ENCODE assay signal across 8 mouse cellular contexts in genomic region chr19:46502069-46502455, GRCm38 (mm10). TPM values are rescaled to one million over a fixed set of nuclear protein-coding genes. Genes with fewer than 3 reads are reported as not detected.
A peak's percentile ranks its signal among the peaks of the same experiment; 100 is the strongest.
DNase-seq lines count a peak whose midpoint lies in the region; ATAC-seq and TF ChIP-seq lines count a peak whose summit lies in the region.

No protein-coding gene starts in this region.

- peaks cover 22% of the 10 kb centered on the region for H3K36me3 ChIP-seq in embryonic facial prominence, embryonic 12.5 days
- H3K36me3 ChIP-seq in heart, postnatal 0 days (replicated peaks; ENCODE audit: control insufficient read depth, insufficient read depth, low read length), result peaks cover 18% of the 10 kb centered on the region; the same call in 1 of the 2 replicates
- no peaks in the 10 kb centered on the region; the same call in 1 of the 2 replicates for H3K36me3 ChIP-seq in lung, postnatal 0 days (ENCODE audit: insufficient read depth, low read length)

- H3K27me3 ChIP-seq in embryonic facial prominence, embryonic 12.5 days, result no peaks in the 10 kb centered on the region
- H3K27me3 ChIP-seq in heart, postnatal 0 days (ENCODE audit: control insufficient read depth, insufficient read depth, low read length), result no peaks in the 10 kb centered on the region
- H3K27me3 ChIP-seq in lung, postnatal 0 days (replicated peaks; ENCODE audit: insufficient read depth, low read length), result no peaks in the 10 kb centered on the region

- H3K27ac ChIP-seq in embryonic facial prominence, embryonic 12.5 days, result peak overlapping the region; percentile 99
- H3K27ac ChIP-seq in heart, postnatal 0 days (ENCODE audit: low read depth), result peak overlapping the region; percentile 100
- H3K27ac ChIP-seq in lung, postnatal 0 days (ENCODE audit: low read length), result peak overlapping the region; percentile 100

- H3K4me1 ChIP-seq in embryonic facial prominence, embryonic 12.5 days, result peaks cover 38% of the 10 kb centered on the region
- H3K4me1 ChIP-seq in heart, postnatal 0 days (ENCODE audit: control insufficient read depth, insufficient read depth), result peaks cover 23% of the 10 kb centered on the region
- H3K4me1 ChIP-seq in lung, postnatal 0 days (ENCODE audit: insufficient read depth, low read depth, low read length), result peaks cover 10% of the 10 kb centered on the region; the same call in 1 of the 2 replicates

- no peaks in the 10 kb centered on the region for H3K9me3 ChIP-seq in embryonic facial prominence, embryonic 12.5 days
- H3K9me3 ChIP-seq in heart, postnatal 0 days (replicated peaks; ENCODE audit: control insufficient read depth, low read length), result no peaks in the 10 kb centered on the region
- no peaks in the 10 kb centered on the region for H3K9me3 ChIP-seq in lung, postnatal 0 days (ENCODE audit: low read length)

- TF ChIP-seq CTCF in heart, postnatal 0 days (IDR thresholded peaks at IDR 0.05; ENCODE audit: low read depth), result no peak
- peak; percentile 12; the same call in 1 of the 2 replicates for TF ChIP-seq CTCF in lung, postnatal 0 days (IDR thresholded peaks at IDR 0.05)

- peak; percentile 81 for DNase-seq in CD4-positive, CD25-positive, alpha-beta regulatory T cell, adult 2 months (ENCODE audit: low read depth, low spot score)
- peak; percentile 92 for DNase-seq in adrenal gland, postnatal 14 days
- peak; percentile 77 for DNase-seq in heart, postnatal 0 days (ENCODE audit: low spot score)
- DNase-seq in kidney, postnatal 4 days, result peak; percentile 78 to 88
- peak; percentile 78 for DNase-seq in lung, postnatal 0 days (ENCODE audit: low spot score)
- DNase-seq in right cerebral cortex, postnatal 36 days (ENCODE audit: low spot score in 2 of 2), result peak; percentile 59 to 67
- peak; percentile 72 for DNase-seq in urinary bladder, postnatal 25 days (ENCODE audit: low spot score)

- H3K4me3 ChIP-seq in embryonic facial prominence, embryonic 12.5 days, result peak overlapping the region; percentile 92
- peak overlapping the region; percentile 93 for H3K4me3 ChIP-seq in heart, postnatal 0 days (ENCODE audit: low read depth, low read length)
- H3K4me3 ChIP-seq in lung, postnatal 0 days (ENCODE audit: low read depth, low read length), result peak overlapping the region; percentile 93

- H3K9ac ChIP-seq in embryonic facial prominence, embryonic 12.5 days, result peak overlapping the region; percentile 97
- peak overlapping the region; percentile 99 for H3K9ac ChIP-seq in heart, postnatal 0 days (replicated peaks; ENCODE audit: low read depth, low read length)
- H3K9ac ChIP-seq in lung, postnatal 0 days (replicated peaks; ENCODE audit: low read depth), result peak overlapping the region; percentile 97

- no peak for ATAC-seq in embryonic facial prominence, embryonic 12.5 days (ENCODE audit: insufficient number of reproducible peaks, insufficient read depth, low FRiP score, low TSS enrichment)
- ATAC-seq in heart, postnatal 0 days (ENCODE audit: insufficient read depth, low read depth), result peak; percentile 19
- ATAC-seq in lung, postnatal 0 days, result peak; percentile 1; the same call in 1 of the 2 replicates

- H3K4me2 ChIP-seq in embryonic facial prominence, embryonic 12.5 days (replicated peaks), result peak overlapping the region; percentile 89
- H3K4me2 ChIP-seq in heart, postnatal 0 days (ENCODE audit: low read depth, low read length), result peak overlapping the region; percentile 85
- peak overlapping the region; percentile 66 for H3K4me2 ChIP-seq in lung, postnatal 0 days (replicated peaks; ENCODE audit: low read depth, low read length)

- TF ChIP-seq EP300 in heart, postnatal 0 days (IDR thresholded peaks at IDR 0.05; ENCODE audit: low read depth), result no peak
- TF ChIP-seq EP300 in lung, postnatal 0 days (IDR thresholded peaks at IDR 0.05), result no peak

- WGBS in embryonic facial prominence, embryonic 12.5 days, result under 1% methylated on average over 37 of the region's 46 CpGs
- under 1% methylated on average over 34 of the region's 46 CpGs for WGBS in heart, postnatal 0 days
- 0% methylated on average over 8 of the region's 46 CpGs for WGBS in lung, postnatal 0 days

RNA-seq across cellular contexts. Expression of gene Trim8, which starts 0.6 kb away (rescaled TPM):
- total RNA-seq in adrenal gland, postnatal 14 days (2021), result 39.3 and 44.9 TPM in 2 replicates
- 22.4 and 23.5 TPM in 2 replicates for polyA plus RNA-seq in embryonic facial prominence, embryonic 12.5 days (2016; fragmentation: Nextera tagmentation; extraction: Ambion mirVana)
- total RNA-seq in heart, postnatal 0 days (2014; rRNA removed; ENCODE audit: low replicate concordance), result 35.9 and 48.3 TPM in 2 replicates
- polyA plus RNA-seq in heart, postnatal 0 days (2015; fragmentation: Nextera tagmentation; extraction: Ambion mirVana), result 14.3 and 14.6 TPM in 2 replicates
- 34.1 and 34.8 TPM in 2 replicates for polyA plus RNA-seq in lung, postnatal 0 days (2015; fragmentation: Nextera tagmentation; extraction: Ambion mirVana)
